Mouse (Mus musculus) spleen, postnatal 36 days (tissue): ENCODE data around the gene Greb1.
A peak's percentile ranks its signal among the peaks of the same experiment; 100 is the strongest.

ENCODE experiments used
- DNase-seq, 2 experiments: peaks; one replicate each; pipeline ENCODE4 v3.0.0; 2022; ENCODE audit warnings: low spot score in 2 of 2, mixed read lengths in 1 of 2

Gene Greb1

DNA sequence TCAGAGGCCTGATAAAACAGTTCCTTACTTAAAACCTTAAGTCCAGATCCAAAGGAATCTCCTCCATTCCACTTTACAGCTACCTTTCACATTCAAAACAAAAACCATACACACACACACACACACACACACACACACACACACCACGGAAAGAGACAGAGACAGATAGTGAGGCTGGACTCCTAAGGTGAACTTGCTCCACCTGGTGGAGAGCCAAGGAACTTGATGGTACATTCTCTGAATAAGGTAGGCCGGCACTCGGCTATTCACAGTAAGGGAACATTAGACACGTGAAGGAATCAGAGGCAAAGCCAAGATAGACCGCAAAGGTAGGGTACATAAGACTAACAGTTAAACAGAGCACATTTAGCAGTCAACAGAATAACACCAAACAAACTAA lies 4.8 kb upstream of the Greb1 start:
- peak; percentile 58 to 67 for DNase-seq

GRCm38 (mm10) chr12:16803956-16804430 lies 3.3 kb upstream of the Greb1 start:
- no peak for DNase-seq

GRCm38 (mm10) chr12:16803237-16803955 lies 2.7 kb upstream of the Greb1 start:
- no peak for DNase-seq

GRCm38 (mm10) chr12:16800959-16801315 lies 251 bp upstream of the Greb1 start:
- no peak for DNase-seq

DNA sequence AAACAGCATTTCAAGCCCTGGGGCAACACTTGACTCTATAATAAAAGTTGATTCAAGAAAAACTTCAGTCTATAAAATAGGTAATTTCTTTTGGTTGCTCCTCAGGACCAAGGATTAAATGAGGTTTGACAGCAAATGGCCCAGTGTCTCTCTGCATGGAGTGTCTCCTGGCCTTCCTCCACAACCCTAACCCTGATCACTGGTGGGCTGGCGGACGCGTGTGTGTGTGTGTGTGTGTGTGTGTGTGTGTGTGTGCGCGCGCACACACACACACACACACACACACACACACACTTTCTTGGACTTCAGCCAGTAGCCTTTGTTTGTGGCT lies 793 bp downstream of the Greb1 start:
- no peak for DNase-seq

- DNase-seq: no peak
Measured at GRCm38 (mm10) chr12:16798894-16799293, 1.8 kb downstream of the Greb1 start.

GRCm38 (mm10) chr12:16795781-16796180 lies 4.9 kb downstream of the Greb1 start:
- DNase-seq: no peak

DNA sequence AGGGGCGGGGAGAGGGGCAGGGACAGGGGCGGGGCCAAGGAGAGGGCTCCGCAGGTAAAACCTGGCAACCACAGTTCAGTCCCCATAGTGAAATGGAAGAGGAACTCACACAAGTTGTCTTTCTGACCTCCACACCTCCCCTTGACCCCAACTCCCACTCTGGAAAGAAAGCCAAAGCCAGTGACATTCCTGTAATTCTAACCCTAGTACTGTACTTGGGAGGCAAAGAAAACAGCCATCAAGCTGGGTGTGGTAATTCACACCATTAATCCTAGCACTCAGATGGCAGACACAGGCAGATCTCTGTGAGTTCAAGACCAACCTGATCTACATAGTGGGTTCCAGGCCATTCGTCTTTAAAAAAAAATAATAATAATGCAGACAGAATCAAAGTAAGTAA lies 7.3 kb downstream of the Greb1 start:
- DNase-seq: no peak

DNA sequence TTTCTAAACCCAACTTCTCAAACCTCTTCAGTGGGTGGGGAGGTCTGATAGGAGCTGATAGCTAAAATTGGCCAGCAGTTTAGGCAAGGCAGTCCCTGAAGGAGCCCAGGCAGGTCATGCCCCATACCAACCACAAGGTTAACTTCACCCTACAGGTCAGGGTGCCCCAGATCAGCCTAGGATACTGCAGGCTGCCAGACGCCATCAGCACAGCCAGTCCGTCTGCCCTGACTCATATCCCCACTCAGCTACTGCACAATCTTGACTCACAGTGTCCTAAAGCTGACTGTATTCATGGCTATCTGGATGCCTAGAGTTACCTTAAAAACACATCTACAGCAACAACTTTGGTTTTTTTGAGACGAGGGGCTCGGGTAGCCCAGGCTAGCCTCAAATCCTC lies 10.2 kb downstream of the Greb1 start:
- DNase-seq: no peak

- DNase-seq: no peak
Measured at GRCm38 (mm10) chr12:16789756-16790155, 10.9 kb downstream of the Greb1 start.

GRCm38 (mm10) chr12:16789199-16789598 lies 11.5 kb downstream of the Greb1 start:
- no peak for DNase-seq

DNA sequence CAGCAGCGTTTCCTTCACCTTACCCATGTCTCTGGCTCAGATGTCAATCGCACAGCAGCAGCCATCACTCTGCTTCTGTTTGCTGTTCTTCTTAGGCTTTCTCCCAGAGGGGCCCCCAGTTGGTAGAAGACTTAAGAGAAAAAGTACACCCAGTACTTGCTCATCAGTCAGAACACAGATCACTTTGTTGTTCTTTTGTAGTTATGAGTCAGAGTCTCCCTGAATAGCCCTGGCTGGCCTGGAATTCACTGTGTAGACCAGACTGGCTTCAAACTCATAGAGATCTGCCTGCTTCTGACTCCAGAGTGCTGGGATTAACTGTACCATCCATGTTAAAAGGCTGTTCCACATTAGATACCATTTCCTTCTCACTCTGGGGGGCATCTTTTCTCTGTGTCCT lies 12.1 kb downstream of the Greb1 start:
- DNase-seq: no peak

DNA sequence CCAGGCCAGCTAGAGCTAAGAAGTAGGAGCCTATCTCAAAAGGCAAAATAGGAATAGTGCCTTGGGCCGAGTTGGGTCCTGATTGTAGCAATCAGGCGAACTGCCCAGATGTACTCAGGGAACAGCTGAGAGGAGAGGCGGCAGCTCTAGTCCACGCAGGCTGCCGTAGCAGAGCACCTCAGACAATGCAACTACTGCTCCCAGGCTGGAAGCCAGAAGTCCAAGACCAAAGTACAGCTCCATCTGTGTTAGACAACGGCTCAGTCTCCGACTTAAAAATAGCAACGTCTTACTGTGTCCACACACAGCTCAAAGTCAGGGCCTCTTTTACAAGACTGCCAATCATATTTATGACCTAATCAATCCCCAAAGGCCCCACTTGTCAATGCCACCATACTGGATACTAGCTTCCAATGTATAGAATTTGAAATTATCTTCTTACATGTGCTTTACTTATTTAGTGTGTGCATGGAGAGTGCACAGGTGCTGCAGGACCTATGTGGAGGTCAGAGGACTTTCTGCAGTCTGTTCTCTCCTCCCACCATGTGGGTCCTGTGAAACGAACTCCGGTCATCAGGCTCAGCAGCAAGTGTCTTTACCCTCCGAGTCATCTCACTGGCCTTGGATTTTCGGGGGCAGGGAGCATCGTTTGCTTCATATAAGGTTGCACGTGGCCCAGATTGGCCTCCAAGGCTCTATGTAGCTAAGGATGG lies 19.5 kb downstream of the Greb1 start:
- DNase-seq: no peak

GRCm38 (mm10) chr12:16780320-16780719 lies 20.4 kb downstream of the Greb1 start:
- DNase-seq: no peak

- DNase-seq: no peak
Measured at GRCm38 (mm10) chr12:16779165-16779564, 21.5 kb downstream of the Greb1 start.

GRCm38 (mm10) chr12:16778523-16778922 lies 22.2 kb downstream of the Greb1 start:
- no peak for DNase-seq

- DNase-seq: no peak
Measured at GRCm38 (mm10) chr12:16775351-16775750, 25.3 kb downstream of the Greb1 start.

- DNase-seq: no peak
Measured at GRCm38 (mm10) chr12:16774605-16775004, 26.1 kb downstream of the Greb1 start.

GRCm38 (mm10) chr12:16769601-16770165 lies 31.0 kb downstream of the Greb1 start:
- no peak for DNase-seq

DNA sequence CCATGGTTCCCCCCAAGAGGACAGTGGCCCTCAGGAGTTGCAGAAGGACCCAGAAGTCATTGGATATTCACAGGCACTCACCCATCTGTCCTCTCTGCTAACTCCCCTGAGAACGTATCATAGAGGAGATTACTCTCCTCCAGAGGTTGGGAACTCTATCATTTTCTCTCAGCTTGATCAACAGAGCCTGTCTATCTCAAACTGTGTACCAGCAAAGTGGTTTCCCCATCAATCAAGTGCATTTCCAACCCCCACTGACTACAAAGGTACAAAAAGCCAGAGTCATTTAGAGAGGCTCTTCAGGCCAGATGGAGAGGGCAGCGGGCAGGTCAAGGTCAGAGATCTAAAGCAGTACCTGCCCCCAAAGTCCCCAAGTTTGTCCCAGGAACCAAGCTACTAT lies 32.0 kb downstream of the Greb1 start:
- DNase-seq: no peak

DNA sequence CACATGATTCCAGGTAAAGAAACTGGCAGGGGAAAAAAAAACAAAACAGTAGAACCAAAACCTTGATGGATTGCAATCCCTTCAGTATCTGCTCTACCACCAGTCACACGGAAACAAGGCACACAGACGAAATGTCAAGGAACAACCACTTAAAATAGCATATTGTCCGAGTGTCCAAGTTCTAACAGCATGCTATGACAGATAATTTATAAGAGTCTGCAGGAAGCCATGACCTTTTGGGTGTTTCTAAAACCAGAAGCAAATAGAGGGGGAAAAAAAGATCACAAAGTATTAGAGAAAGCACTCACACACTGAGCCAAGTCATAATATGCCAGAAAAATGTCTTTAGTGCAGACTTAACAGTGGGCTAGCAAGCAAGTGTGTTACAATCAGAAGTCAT lies 32.4 kb downstream of the Greb1 start:
- DNase-seq: no peak

GRCm38 (mm10) chr12:16764776-16765445 lies 35.8 kb downstream of the Greb1 start:
- peak in 1 of 2 experiments; percentile 4 for DNase-seq
